Mouse (Mus musculus): ENCODE data around the gene Rxra. TPM values are rescaled to one million over a fixed set of nuclear protein-coding genes. Genes with fewer than 3 reads are reported as not detected.

The Rxra gene
- polyA plus RNA-seq, 1 experiment from 2014 or later: 4.4 TPM

DNA sequence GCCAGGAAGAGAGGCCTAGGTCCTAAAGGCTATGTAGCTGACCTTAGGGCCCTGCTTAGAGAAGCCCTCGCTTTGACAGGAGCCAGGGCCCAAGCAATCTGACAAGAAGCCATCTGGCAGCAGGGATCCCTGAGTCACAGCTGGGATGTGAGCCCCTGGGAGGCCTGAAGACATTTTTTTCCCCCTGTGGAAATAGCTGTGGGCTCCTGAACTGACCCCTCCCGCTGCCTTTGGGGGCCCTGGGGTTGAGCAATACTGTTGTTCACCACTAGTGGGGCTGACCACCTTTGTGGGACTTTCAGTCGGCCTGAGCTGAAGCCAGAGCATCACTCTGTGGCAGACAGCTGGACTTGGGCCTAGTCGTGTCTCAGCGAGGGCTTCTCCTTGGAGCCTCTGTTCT lies 99.4 kb downstream of the Rxra start:
- Histone ChIP-seq H3K4me3 (replicated peaks) (no peak overlapping the region), H3K4me2 (replicated peaks) (no peak overlapping the region), H3K4me1 (replicated peaks) (no peaks in the 10 kb centered on the region), H3K9me3 (no peaks in the 10 kb centered on the region), H3K36me3 (no peaks in the 10 kb centered on the region), H3K9ac (replicated peaks) (no peak overlapping the region), H3K27ac (no peak overlapping the region), H3K27me3 (no peaks in the 10 kb centered on the region)
- WGBS: 45% methylated on average over 5 of the region's 5 CpGs
- ATAC-seq: no peak

DNA sequence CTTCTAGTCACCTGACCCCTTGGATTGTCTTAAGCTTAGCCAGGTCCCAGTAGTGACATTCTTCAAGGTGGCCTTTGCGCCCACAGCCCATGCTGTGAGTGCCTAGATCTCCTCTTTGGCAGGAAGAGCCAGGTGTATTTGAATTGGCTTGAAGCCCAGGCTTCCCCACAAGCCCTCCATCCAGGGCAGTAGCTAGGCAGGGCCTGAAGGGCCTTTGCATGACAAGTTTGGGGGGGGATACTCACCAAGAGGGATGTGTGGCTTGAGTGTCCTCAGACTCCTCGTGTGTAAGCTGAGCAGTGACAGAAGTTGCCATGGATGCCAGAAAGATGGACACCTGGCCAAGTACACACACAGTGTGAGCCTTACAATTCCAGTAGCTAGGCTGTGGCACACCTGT lies 101.5 kb downstream of the Rxra start:
- Histone ChIP-seq H3K36me3 (no peaks in the 10 kb centered on the region), H3K27me3 (no peaks in the 10 kb centered on the region), H3K9ac (replicated peaks) (no peak overlapping the region), H3K4me3 (replicated peaks) (no peak overlapping the region), H3K4me1 (replicated peaks) (no peaks in the 10 kb centered on the region), H3K4me2 (replicated peaks) (no peak overlapping the region), H3K27ac (no peak overlapping the region), H3K9me3 (no peaks in the 10 kb centered on the region)
- ATAC-seq: no peak
- WGBS: 84% methylated on average over 2 of the region's 2 CpGs

DNA sequence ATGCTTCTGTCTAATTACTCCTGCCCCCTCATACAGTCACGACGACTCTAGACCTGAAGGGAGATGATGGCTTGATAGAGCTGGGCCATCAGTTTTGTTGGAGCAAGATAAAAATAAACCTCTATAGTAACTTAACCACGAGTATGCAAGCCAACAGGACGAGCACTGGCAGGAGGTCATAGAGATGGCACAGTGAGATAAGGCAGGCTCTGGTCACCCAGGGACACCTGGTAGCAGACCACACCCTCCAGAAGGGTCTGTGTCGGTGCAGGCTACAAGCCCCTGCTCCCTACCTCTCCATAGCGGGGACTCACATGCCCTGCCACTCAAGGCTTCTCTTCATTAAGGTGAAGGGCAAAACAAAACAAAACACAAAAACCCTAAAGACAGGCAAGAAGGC lies 102.0 kb downstream of the Rxra start:
- no peak for ATAC-seq
- H3K36me3 ChIP-seq: no peaks in the 10 kb centered on the region

DNA sequence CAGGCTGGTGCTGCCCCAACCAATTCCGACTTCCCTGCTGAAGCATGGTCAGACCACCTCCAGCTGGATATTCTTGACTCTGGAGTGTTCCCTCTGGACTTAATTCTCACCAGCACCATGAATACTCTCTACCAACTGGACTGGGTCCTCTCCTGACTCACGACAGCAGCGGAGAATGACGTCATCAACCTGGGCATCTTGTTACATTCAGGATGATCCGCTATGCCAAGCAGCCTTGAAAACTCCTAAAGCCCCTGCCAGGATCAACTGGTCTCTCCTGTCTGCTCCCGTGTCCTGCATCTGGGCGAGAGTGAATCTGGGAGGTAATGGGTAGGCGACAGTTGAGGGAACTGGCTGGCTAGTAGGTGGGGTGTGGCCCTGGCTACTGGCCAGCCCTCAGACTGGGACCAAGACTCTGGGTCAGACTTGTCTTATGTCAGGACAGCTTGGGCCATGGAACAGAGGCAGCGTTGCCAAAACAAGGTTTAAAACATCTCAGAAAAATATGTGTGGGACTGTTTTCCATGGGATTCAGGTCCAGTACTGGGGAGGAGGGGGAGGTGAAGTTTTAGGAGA lies 103.1 kb downstream of the Rxra start:
- no peaks in the 10 kb centered on the region for H3K36me3 ChIP-seq
- H3K4me2 ChIP-seq (replicated peaks): no peak overlapping the region
- no peaks in the 10 kb centered on the region for H3K4me1 ChIP-seq (replicated peaks)
- 90% methylated on average over 9 of the region's 9 CpGs for WGBS
- no peak overlapping the region for H3K9ac ChIP-seq (replicated peaks)
- ATAC-seq: no peak
- H3K27ac ChIP-seq: no peak overlapping the region
- no peaks in the 10 kb centered on the region for H3K27me3 ChIP-seq
- no peaks in the 10 kb centered on the region for H3K9me3 ChIP-seq
- no peak overlapping the region for H3K4me3 ChIP-seq (replicated peaks)

More for the DNA sequence above, 102.0 kb downstream of the Rxra start:
- no peaks in the 10 kb centered on the region for H3K27me3 ChIP-seq
- no peak overlapping the region for H3K4me2 ChIP-seq (replicated peaks)
- H3K4me3 ChIP-seq (replicated peaks): no peak overlapping the region
- H3K27ac ChIP-seq: no peak overlapping the region
- H3K9me3 ChIP-seq: no peaks in the 10 kb centered on the region
- WGBS: 82% methylated on average over 6 of the region's 6 CpGs
- H3K4me1 ChIP-seq (replicated peaks): no peaks in the 10 kb centered on the region
- H3K9ac ChIP-seq (replicated peaks): no peak overlapping the region

DNA sequence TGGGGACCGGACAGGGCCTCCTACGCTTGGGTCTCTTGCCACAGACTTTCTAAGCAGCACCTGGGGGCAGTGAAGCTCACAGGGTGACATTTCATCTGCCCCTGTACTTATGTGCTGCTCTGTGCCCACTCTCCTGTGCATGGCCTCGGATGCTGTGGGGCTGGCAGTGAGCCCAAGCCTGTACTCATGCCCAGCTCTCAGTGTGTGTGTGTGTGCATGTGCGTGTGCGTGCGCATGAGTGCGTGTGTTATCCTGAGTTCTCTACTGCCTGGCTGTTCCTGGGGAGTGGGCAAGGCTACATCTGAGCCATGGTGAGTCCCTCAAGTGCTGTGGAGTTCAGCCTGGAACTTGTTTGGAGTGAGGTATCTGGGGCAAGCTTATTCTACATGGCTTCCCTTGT lies 103.9 kb downstream of the Rxra start:
- Histone ChIP-seq H3K9ac (replicated peaks) (no peak overlapping the region), H3K36me3 (no peaks in the 10 kb centered on the region), H3K27me3 (no peaks in the 10 kb centered on the region), H3K4me2 (replicated peaks) (no peak overlapping the region), H3K27ac (no peak overlapping the region), H3K4me3 (replicated peaks) (no peak overlapping the region), H3K4me1 (replicated peaks) (no peaks in the 10 kb centered on the region), H3K9me3 (no peaks in the 10 kb centered on the region)
- WGBS: 93% methylated on average over 7 of the region's 7 CpGs
- ATAC-seq: no peak

DNA sequence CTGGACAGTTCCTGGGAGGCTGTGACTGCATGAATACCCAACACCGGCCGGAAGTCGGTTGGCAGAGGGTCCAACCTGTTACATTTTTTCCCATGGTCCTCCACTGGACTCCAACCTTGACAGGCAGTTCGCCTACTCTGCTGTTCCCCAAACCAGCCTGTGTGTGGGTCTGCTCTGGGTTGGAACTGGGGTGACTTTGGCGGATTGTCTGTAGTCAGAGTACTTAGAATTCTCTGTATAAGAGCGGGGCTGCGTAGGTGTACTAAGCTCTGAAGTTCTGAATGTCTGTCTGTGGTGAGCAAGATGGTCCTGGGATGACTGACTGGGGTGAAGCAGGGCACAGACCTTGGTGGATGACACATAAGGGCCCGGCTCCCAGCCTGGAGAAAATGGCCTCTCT lies 109.1 kb downstream of the Rxra start:
- Histone ChIP-seq H3K27me3 (no peaks in the 10 kb centered on the region), H3K36me3 (no peaks in the 10 kb centered on the region), H3K4me3 (replicated peaks) (no peak overlapping the region), H3K4me1 (replicated peaks) (no peaks in the 10 kb centered on the region), H3K4me2 (replicated peaks) (no peak overlapping the region), H3K9me3 (no peaks in the 10 kb centered on the region), H3K9ac (replicated peaks) (no peak overlapping the region), H3K27ac (no peak overlapping the region)
- 92% methylated on average over 8 of the region's 8 CpGs for WGBS
- no peak for ATAC-seq

DNA sequence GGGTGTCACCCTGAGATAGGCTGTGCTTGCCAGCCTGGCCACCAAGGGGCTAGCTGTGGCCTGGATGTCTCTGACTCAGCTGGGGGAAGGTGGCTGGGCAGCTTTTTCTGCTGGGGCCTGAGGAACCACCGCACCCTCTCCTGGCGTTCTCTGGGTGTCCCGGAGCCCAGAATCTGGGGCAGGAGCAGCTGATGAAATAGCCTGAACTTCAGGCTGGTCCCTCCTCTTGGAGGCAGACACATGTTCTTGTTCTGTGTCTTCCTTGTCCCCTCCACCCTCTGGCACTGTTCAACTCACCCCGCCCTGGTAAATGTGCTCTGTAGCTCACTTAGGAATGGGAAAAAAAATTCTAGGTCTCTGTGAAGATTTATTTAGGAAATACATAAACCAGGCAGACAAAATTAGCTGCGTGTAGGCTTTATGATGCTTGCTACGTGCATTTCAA lies 109.8 kb downstream of the Rxra start:
- no peak overlapping the region for H3K4me3 ChIP-seq (replicated peaks)
- no peaks in the 10 kb centered on the region for H3K36me3 ChIP-seq
- no peak overlapping the region for H3K9ac ChIP-seq (replicated peaks)
- ATAC-seq: no peak
- no peaks in the 10 kb centered on the region for H3K4me1 ChIP-seq (replicated peaks)
- no peaks in the 10 kb centered on the region for H3K27me3 ChIP-seq
- no peak overlapping the region for H3K4me2 ChIP-seq (replicated peaks)
- 88% methylated on average over 6 of the region's 6 CpGs for WGBS
- no peak overlapping the region for H3K27ac ChIP-seq
- H3K9me3 ChIP-seq: no peaks in the 10 kb centered on the region

DNA sequence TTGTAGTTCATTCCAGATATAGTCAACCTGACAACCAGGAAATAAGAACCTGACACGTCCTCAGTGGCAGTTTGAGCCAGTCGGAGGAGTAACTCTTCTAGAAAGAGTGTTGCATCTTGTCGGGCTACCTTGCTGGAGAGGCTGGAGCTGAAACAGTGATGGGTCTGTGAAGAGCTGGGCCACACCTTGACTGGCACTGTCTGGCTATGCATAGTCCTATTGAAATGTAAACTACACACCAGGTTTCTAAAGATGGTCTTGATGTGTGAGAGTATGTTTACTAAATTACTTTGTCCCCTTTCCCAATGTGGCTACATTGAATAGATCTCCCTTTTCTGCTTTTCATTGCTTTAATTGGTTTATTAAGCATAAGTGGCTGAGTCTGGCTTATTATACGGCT lies 115.3 kb downstream of the Rxra start:
- no peaks in the 10 kb centered on the region for H3K9me3 ChIP-seq
- no peak for ATAC-seq
- no peak overlapping the region for H3K4me3 ChIP-seq (replicated peaks)
- no peaks in the 10 kb centered on the region for H3K27me3 ChIP-seq
- no peaks in the 10 kb centered on the region for H3K4me1 ChIP-seq (replicated peaks)
- H3K9ac ChIP-seq (replicated peaks): no peak overlapping the region
- no peak overlapping the region for H3K4me2 ChIP-seq (replicated peaks)
- no peak overlapping the region for H3K27ac ChIP-seq
- no peaks in the 10 kb centered on the region for H3K36me3 ChIP-seq
- WGBS: 84% methylated on average over 4 of the region's 4 CpGs

DNA sequence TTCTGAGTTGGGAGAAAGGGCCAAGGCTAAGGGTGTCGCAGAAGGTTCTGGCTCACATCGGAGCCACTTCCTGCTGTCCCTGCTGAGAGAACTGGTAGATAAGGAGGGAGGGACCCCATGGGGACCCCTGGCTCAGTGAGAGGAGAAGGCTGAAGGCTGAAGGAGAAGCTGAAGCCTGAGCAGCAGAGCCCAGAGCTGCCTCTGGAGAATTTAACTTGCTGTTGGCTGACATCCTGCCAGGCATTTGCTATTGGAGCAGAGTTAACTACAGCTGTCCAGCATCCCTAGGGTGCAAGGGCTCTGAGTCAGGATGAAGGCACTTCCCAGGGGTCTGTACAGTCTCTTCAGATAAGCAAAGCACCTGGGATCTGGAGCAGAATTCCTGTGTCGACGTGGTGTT lies 122.8 kb downstream of the Rxra start:
- Histone ChIP-seq H3K4me3 (replicated peaks) (no peak overlapping the region), H3K4me2 (replicated peaks) (no peak overlapping the region), H3K4me1 (replicated peaks) (peaks cover 5% of the 10 kb centered on the region), H3K27ac (no peak overlapping the region), H3K9me3 (no peaks in the 10 kb centered on the region), H3K9ac (replicated peaks) (no peak overlapping the region), H3K27me3 (no peaks in the 10 kb centered on the region), H3K36me3 (no peaks in the 10 kb centered on the region)
- WGBS: 86% methylated on average over 4 of the region's 4 CpGs
- no peak for ATAC-seq

DNA sequence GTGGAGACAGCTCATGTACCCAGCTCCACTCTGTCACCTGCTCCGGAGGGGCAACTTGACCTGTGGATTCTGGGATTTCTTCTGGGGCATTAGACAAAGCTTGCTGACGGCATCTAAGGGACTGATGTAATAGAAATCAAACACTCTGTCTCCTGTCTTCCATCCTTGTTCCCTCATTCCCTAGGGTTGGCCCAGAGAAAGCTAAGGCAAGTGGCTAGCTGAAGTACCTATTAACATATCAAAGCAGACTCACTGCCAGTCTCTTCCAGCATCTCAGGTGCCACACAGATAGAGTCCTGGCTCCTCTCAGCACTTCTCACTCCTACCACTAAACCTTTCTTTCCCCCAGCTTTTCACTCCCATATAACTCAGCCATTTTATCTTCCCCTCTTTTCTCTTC lies 124.8 kb downstream of the Rxra start:
- Histone ChIP-seq H3K9me3 (no peaks in the 10 kb centered on the region), H3K4me1 (replicated peaks) (peaks cover 5% of the 10 kb centered on the region), H3K27me3 (no peaks in the 10 kb centered on the region), H3K36me3 (no peaks in the 10 kb centered on the region), H3K4me2 (replicated peaks) (no peak overlapping the region), H3K9ac (replicated peaks) (no peak overlapping the region), H3K27ac (no peak overlapping the region), H3K4me3 (replicated peaks) (no peak overlapping the region)
- WGBS: 77% methylated on average over 2 of the region's 2 CpGs
- no peak for ATAC-seq

DNA sequence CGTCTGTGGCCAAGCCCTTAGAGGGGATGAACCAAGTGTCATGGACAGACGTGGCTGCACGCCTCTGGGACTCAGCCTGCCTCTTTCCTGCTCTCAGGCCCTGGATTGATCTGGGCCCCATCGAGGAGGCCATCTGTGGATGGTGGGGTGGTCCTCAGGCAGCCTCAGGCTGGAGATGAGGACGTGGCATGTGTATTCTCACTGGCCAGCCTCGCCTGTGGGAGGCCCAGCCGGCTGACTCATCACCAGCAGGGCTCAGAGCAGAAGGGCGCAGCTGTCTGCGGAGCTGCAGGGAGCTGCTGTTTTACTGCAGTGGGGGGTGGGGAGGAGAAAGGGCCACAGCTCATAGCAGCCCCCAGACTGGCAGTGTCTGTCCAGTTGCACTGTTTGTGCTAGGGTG lies 126.3 kb downstream of the Rxra start:
- Histone ChIP-seq H3K36me3 (no peaks in the 10 kb centered on the region), H3K9me3 (no peaks in the 10 kb centered on the region), H3K4me1 (replicated peaks) (peaks cover 5% of the 10 kb centered on the region), H3K27ac (no peak overlapping the region), H3K4me3 (replicated peaks) (no peak overlapping the region), H3K4me2 (replicated peaks) (no peak overlapping the region), H3K27me3 (no peaks in the 10 kb centered on the region), H3K9ac (replicated peaks) (no peak overlapping the region)
- 41% methylated on average over 9 of the region's 9 CpGs for WGBS
- peak; percentile 40; the same call in 1 of the 2 replicates for ATAC-seq

DNA sequence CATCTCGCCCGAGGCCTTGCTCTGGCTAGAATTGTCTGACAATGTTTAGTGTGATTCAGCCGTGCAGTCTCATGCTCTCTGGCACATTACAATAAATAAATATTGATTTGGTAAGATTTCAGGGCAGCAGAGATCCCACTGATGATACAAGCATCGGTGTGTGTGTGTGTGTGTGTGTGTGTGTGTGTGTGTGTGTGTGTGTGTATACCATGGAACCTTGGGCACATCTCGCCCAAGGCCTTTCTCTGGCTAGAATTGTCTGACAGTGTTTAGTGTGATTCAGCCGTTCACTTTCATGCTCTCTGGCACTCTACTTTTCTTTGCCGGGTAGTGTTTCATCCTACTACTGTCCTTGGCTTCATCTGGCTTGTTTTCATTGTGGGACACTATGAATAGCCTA lies 130.5 kb downstream of the Rxra start:
- peaks cover 5% of the 10 kb centered on the region for H3K4me1 ChIP-seq (replicated peaks)
- 92% methylated on average over 7 of the region's 7 CpGs for WGBS
- H3K36me3 ChIP-seq: no peaks in the 10 kb centered on the region
- no peak overlapping the region for H3K27ac ChIP-seq
- no peak overlapping the region for H3K4me3 ChIP-seq (replicated peaks)
- peaks cover 3% of the 10 kb centered on the region; the same call in 1 of the 2 replicates for H3K9me3 ChIP-seq
- no peak overlapping the region for H3K4me2 ChIP-seq (replicated peaks)
- H3K27me3 ChIP-seq: no peaks in the 10 kb centered on the region
- no peak for ATAC-seq
- no peak overlapping the region for H3K9ac ChIP-seq (replicated peaks)

DNA sequence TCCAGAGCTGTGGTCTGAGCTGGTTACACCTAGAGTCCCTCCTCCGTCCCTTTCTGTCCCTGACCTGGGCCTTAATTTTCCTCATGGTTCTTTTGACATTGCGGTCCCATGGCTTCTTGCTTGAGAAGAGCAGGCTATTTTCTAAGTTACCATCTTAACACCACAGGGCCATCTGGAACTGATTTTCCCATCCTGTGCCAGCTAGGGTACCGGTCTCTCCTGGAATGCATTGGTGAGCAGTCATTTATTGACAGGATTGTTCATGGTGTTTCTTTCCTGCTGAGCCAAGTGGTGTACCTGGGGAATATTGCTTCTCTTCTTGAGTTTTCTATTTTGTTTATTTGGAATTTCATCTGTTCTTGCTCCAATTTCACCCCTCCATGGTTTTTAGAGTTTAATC lies 131.4 kb downstream of the Rxra start:
- Histone ChIP-seq H3K9me3 (peaks cover 3% of the 10 kb centered on the region; the same call in 1 of the 2 replicates), H3K9ac (replicated peaks) (no peak overlapping the region), H3K4me2 (replicated peaks) (no peak overlapping the region), H3K36me3 (no peaks in the 10 kb centered on the region), H3K4me3 (replicated peaks) (no peak overlapping the region), H3K27ac (no peak overlapping the region), H3K4me1 (replicated peaks) (peaks cover under 1% of the 10 kb centered on the region; the same call in 1 of the 2 replicates), H3K27me3 (no peaks in the 10 kb centered on the region)
- WGBS: 93% methylated on average over 3 of the region's 3 CpGs
- ATAC-seq: no peak
